Mouse (Mus musculus) heart, postnatal 4 days (tissue): ENCODE measurements at regions not wholly inside any gene's neighbourhood (a gene's known extent, or its start where the extent isn't known, plus 50 kb on each side); places are given as distances from the start of the nearest gene placed in this dataset.

Source experiments
- DNase-seq: peaks from one replicate; pipeline ENCODE4 v3.0.0; 2021

DNA sequence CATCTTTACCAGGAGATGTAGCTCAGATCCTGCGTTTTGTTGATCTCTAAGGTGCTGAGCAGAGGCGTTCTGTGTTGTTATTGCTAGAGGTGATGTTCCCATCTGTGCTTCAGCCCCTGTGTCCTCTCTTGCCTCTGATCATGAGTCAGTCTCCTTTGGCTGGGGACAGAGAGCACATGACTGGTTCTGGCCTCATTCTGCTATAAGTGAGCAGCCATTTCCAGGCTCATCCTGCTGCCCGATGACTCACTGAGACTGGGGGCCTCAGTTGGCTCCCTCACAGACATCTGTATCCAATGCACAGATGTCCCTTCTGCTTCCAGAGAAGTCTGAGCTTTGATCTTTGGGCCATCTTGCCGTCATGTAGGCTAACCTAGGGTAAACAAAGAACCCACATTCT, 194.9 kb upstream of the Gm21798 start:
- DNase-seq: peak; percentile 20

GRCm38 (mm10) chr15:64626359-64626758, 191.1 kb upstream of the Gm21798 start:
- DNase-seq: no peak

DNA sequence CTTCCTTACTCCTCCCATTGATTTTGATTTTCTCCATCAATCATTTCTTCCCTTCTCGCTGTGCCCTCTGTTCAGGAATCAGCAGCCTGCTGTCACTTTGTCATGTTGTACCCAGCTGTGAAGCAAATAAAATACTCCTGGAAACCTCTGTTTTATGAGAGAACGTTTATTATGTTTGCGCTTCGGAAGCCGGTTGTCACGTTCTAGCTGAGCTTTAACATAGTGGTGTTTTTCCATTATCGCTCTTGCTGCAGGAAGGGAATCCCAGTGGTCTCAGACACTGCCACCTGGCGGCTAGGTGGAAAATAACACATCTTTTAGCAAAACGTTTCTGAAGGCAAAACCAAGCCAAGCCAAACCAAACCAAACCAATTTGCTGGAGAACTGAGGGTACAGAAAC, 190.2 kb upstream of the Gm21798 start:
- DNase-seq: peak; percentile 82
